Mouse (Mus musculus): Measurements from ENCODE around the gene Irx5.

Gene Irx5

GRCm38 (mm10) chr8:92360083-92360861 is 2.8 kb downstream of the Irx5 start:
- no peak for DNase-seq (ENCODE audit: low spot score)

DNA sequence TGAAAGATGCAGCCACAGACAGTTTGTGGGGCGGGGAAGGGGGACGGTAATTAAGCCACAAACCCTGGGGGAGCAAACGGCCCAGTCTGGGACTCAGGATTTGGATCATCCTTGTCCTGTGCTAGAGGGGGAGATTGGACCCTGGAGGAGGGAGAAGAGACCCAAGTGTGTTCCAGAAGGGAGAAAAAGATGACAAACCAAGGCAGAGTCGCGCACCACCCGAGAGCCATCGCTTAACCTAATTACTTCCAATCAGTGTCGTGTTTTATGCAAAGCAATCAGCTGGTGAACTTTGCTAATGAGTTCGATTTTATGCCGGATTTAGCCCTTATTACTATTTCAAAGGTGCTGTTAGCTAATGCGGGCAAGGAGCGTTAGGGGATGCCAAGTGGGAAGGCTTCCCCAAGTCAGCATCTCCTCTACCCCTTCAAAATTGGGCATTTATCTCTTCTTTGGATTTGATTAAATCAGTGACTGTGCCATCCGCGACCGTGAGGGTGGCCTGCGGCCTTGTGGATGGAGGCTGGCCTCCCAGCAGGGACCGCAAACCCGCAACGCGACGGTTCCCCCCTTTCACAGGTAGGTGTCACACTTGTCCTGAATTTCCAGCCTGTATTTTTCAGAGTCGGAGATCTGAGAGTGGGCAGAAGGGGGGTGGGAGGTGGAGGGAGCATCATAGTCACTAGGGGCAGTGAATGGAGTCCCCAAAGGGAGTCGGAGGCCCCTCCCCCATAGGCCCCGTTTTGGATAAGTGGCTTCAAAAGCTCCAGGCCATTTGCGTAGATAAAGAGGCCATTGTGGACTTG is 4.3 kb downstream of the Irx5 start:
- peak; percentile 49 for DNase-seq (ENCODE audit: low spot score)

DNA sequence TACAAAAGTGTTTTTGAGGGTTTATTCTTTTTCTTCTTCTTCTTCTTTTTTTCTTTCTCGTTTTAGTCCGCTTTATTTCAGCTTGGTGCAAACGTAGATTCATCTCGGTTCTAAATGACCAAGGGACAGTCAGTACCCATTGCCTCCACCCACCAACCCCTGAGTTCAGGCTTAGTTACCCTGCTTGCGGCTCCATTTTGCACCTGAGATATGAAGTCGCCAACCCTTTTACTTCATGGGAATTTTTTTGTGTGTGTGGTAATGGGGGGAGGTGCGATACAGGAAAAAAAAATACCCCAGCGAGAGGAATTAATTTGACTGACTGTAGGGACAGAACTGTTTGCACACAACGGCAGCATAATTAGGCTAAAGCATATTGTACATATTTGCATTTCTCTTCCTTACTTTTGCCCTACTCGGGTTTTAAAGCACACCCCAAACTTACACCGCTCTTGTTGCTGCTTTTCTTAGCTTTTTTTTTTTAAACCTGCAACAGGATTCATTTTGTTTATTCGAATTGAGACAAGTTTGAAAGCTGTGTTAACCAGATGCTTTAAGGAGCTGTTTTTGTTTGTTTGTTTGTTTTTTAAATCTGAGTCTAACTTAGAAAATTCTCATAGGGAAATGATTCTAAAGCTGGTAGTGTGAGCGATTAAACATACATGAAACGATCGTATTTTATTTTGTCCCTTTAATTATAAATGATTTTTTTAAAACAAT is 5.1 kb downstream of the Irx5 start:
- no peak for DNase-seq (ENCODE audit: low spot score)

GRCm38 (mm10) chr8:92363217-92364147 is 6.1 kb downstream of the Irx5 start:
- no peak for DNase-seq (ENCODE audit: low spot score)

- peak; percentile 78 for DNase-seq (ENCODE audit: low spot score)
Observed at GRCm38 (mm10) chr8:92364148-92364775, 6.8 kb downstream of the Irx5 start.

DNA sequence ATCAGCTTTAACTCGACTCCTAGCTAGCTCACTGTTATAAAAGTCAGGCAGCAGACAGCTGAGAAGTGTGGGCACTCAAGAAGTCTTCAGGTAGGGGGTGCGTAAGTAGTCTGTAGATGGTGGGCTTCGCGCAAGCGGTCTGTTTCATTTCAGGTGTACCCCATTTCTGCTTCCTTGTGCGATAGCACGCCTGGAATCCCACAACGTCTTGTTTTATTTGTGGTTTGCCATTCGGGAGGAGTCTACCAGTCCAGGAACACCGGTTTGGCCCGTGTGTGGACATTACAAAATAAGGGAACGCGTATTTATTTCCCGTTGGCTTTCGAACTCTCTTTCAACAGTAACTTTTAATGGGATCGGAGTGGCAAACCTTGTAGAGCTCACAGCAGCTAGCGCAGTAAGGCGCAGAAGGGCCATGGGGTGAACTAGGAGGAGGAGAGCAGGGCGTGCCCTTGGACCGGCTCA is 7.4 kb downstream of the Irx5 start:
- no peak for DNase-seq (ENCODE audit: low spot score)

DNA sequence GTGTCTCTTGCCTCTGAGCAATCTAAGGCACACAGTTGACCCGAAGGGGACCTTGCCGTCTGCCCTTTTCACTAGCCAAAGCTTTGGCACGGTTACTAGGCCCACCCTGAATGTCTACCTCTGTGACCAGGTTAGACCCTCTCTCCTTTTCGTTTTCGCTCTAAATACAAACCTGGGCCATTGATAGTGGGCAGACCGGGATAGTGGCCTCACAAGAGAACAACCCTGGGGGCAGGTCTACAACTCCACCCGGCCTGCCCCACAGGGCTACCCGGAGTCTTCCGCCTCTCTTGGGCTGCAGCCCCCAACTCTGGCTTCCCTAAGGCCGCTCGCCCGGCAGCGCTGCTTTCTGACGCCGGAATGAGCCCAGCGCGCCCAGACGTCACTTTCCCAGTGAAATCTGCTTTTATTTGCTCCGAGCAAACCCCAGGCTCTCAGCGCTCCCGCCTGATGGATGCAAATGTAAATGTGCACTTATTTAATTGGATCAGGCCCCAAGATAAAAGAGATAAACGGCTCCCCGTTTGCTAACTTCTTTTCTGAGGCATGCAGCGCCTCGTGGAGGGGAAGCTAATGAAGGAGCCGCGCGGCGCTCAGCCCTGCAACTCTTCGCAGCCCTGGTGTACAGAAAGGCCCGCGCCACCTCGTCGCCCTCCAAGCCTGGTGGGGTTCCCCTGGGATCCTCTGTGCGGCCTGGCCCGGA is 8.0 kb downstream of the Irx5 start:
- DNase-seq (ENCODE audit: low spot score) = no peak

- DNase-seq (ENCODE audit: low spot score) = no peak
Observed at GRCm38 (mm10) chr8:92365944-92366735, 8.7 kb downstream of the Irx5 start.

- peak; percentile 58 for DNase-seq (ENCODE audit: low spot score)
Observed at GRCm38 (mm10) chr8:92366736-92367267, 9.4 kb downstream of the Irx5 start.

- no peak for DNase-seq (ENCODE audit: low spot score)
Observed at GRCm38 (mm10) chr8:92379524-92379923, 22.1 kb downstream of the Irx5 start.

DNA sequence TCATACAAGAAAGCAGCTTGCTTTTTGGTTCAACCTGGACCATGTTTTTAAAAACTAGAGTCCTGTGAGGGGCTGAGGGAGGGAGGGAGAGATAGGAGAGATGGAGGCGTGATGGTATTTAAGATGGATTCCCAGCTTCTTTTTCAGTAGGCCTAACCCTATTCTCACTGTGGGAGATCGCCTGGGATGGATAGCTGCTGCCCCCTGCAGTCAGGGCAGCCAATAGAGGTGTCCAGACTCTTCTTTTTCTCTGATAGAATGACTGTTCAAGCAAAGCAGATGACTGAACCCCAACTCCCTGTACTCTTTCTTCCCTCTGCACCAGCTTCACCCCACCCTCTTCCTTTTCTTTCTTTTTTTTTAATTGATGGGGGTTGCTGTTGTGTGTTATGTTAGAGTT is 23.1 kb downstream of the Irx5 start:
- DNase-seq (ENCODE audit: low spot score) = no peak

GRCm38 (mm10) chr8:92387893-92388292 is 30.5 kb downstream of the Irx5 start:
- no peak for DNase-seq (ENCODE audit: low spot score)

DNA sequence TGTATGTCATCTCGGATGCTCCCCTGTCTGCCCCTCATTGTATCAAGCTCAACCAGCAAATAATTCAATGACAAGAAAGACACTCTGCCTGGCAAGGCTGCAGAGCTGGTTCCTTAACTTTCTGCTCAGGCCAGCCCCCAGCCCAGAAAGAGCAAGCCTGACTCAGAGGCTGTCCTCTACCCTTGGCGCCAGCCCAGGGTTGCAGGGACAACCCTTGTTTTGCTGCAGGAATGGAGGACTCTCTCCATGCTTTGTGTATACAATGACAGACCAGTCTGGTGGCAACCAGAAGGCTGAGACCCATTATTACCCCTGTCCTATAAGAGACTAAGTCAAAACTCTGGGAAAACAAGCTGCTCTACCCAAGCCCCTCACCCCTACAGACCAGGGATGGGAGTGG is 46.8 kb downstream of the Irx5 start:
- no peak for DNase-seq (ENCODE audit: low spot score)

DNA sequence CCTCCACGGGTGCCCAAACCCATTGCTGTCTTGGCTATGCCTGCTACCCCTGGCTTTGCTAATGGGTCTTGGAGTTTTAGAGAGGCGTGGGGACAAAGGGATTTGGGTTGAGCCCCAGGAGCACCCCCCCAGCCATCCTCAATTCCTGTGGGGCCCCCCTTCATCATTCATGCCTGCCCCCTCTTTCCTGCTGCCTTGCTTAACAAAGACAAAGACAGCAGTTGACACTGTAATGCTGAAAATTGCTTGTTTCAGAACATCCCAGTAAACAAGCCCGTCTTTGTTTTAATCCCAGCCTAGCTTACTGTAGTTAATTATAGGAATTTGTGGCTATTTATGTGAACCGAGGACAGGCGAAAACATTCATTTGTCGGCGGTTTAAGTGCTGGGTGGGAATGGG is 50.7 kb downstream of the Irx5 start:
- DNase-seq (ENCODE audit: low spot score) = no peak

GRCm38 (mm10) chr8:92413583-92413982 is 56.2 kb downstream of the Irx5 start:
- DNase-seq (ENCODE audit: low spot score) = no peak

DNA sequence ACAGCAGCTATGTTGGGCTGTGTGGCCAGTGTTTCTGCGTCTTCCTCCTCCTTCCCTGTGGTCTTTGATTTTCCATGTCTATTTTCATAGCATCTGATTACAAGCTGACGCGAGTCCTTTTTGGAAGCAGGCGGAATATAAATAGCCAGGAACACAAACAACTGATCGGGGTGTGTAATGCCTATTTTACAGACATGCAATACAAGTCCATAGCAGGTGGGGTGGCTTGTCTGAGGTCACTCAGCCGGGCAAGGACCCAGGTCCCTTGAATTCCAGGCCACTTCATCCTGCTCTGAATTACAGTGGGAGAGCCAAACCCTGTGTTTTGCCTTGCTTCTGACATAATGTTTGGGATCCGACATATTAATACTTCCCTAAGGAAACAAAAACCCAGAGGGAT is 63.2 kb downstream of the Irx5 start:
- no peak for DNase-seq (ENCODE audit: low spot score)

Measured in testis, postnatal 10 days (tissue).